Mouse (Mus musculus) neural tube, embryonic 11.5 days (tissue): ENCODE results near the gene Pip4k2b. TPM values are rescaled to one million over a fixed set of nuclear protein-coding genes. Genes with fewer than 3 reads are reported as not detected.
"Not testable (repeated sequence)": the region's sequence is repeated elsewhere in the genome, so short reads cannot be mapped to it uniquely, and the experiment has no call there.

Experiments used
- ATAC-seq: fragments of 200-750 bp; cut with Nextera tagmentation; 2 replicates; pipeline ENCODE4 v1.8.0; 2017; ENCODE audit warnings: moderate number of reproducible peaks, mild to moderate bottlenecking, moderate TSS enrichment, moderate library complexity; ENCODE audit not compliant: insufficient read depth, low FRiP score, low TSS enrichment
- DNase-seq: peaks from one replicate; pipeline ENCODE4 v3.0.0-alpha.2; 2015; ENCODE audit warnings: low spot score
- H3K27ac ChIP-seq: fragments of 300-500 bp; sonication (generic); 2 replicates; pipeline ENCODE4 v1.5.1; 2014; ENCODE audit warnings: low read depth, mild to moderate bottlenecking, low read length
- H3K27me3 ChIP-seq: fragments of 300-500 bp; sonication (generic); 2 replicates; pipeline ENCODE4 v1.6.1; 2014; ENCODE audit warnings: mild to moderate bottlenecking, low read length, mixed read lengths; ENCODE audit not compliant: control insufficient read depth, insufficient read depth
- H3K36me3 ChIP-seq: fragments of 300-500 bp; sonication (generic); 2 replicates; pipeline ENCODE4 v1.6.1; 2014; ENCODE audit warnings: mild to moderate bottlenecking, low read length, moderate library complexity, mixed read lengths; ENCODE audit not compliant: control insufficient read depth, insufficient read depth
- H3K4me1 ChIP-seq: fragments of 300-500 bp; sonication (generic); 2 replicates; pipeline ENCODE4 v1.6.1; 2014; ENCODE audit warnings: low read length, mixed read lengths; ENCODE audit not compliant: control insufficient read depth, insufficient read depth
- H3K4me2 ChIP-seq: fragments of 300-500 bp; sonication (generic); 2 replicates; pipeline ENCODE4 v1.6.1; 2014; ENCODE audit warnings: low read depth, mild to moderate bottlenecking, moderate library complexity
- H3K4me3 ChIP-seq: fragments of 300-500 bp; sonication (generic); 2 replicates; pipeline ENCODE4 v1.5.1; 2014; ENCODE audit warnings: low read depth, low read length
- H3K9ac ChIP-seq: fragments of 300-500 bp; sonication (generic); 2 replicates; pipeline ENCODE4 v1.6.1; 2014; ENCODE audit warnings: mild to moderate bottlenecking, low read length
- H3K9me3 ChIP-seq: fragments of 300-500 bp; sonication (generic); 2 replicates; pipeline ENCODE4 v1.6.1; 2016; ENCODE audit warnings: low read length; ENCODE audit not compliant: control insufficient read depth
- WGBS: fragments of 180-500 bp; shearing (Covaris S2); extraction: QIAGEN DNeasy Blood & Tissue Kit; methylation state at CpG from one replicate; pipeline ENCODE4 v1.1.7; 2014; 5-methylcytosine and 5-hydroxymethylcytosine counted together
- polyA plus RNA-seq: library from polyadenylated mRNA; unstranded; fragments of >200 nt; fragmentation: Nextera tagmentation; extraction: Ambion mirVana; gene quantifications from 2 replicates; pipeline ENCODE4 v1.2.1, GENCODE M21; 2014

Pip4k2b gene
- polyA plus RNA-seq, 1 experiment from 2014 or later: 2.8 TPM

- WGBS: 86% methylated on average over 5 of the region's 5 CpGs
- not testable (repeated sequence) for H3K4me1 ChIP-seq, DNase-seq, ATAC-seq, H3K9ac ChIP-seq, H3K4me3 ChIP-seq, H3K27ac ChIP-seq, H3K4me2 ChIP-seq, H3K27me3 ChIP-seq, H3K9me3 ChIP-seq, H3K36me3 ChIP-seq
Measured at GRCm38 (mm10) chr11:97734810-97735209, 9.7 kb downstream of the Pip4k2b start.

- no peak overlapping the region for H3K9ac ChIP-seq
- 49% methylated on average over 10 of the region's 10 CpGs for WGBS
- H3K27me3 ChIP-seq: no peaks in the 10 kb centered on the region
- H3K27ac ChIP-seq: no peak overlapping the region
- H3K4me1 ChIP-seq: no peaks in the 10 kb centered on the region
- no peaks in the 10 kb centered on the region for H3K9me3 ChIP-seq
- no peak overlapping the region for H3K4me2 ChIP-seq
- no peaks in the 10 kb centered on the region for H3K36me3 ChIP-seq
- DNase-seq: peak; percentile 29
- H3K4me3 ChIP-seq: no peak overlapping the region
- ATAC-seq: no peak
Measured at GRCm38 (mm10) chr11:97733689-97734088, 10.8 kb downstream of the Pip4k2b start.

GRCm38 (mm10) chr11:97728730-97729129 lies 15.8 kb downstream of the Pip4k2b start:
- peaks cover 12% of the 10 kb centered on the region for H3K36me3 ChIP-seq
- H3K4me2 ChIP-seq: no peak overlapping the region
- H3K4me1 ChIP-seq: no peaks in the 10 kb centered on the region; the same call in 1 of the 2 replicates
- H3K9ac ChIP-seq: no peak overlapping the region
- ATAC-seq (no peak), DNase-seq (no peak)
- H3K9me3 ChIP-seq: no peaks in the 10 kb centered on the region
- H3K4me3 ChIP-seq: no peak overlapping the region
- 80% methylated on average over 7 of the region's 7 CpGs for WGBS
- H3K27me3 ChIP-seq: no peaks in the 10 kb centered on the region
- H3K27ac ChIP-seq: no peak overlapping the region

GRCm38 (mm10) chr11:97728311-97728710 lies 16.2 kb downstream of the Pip4k2b start:
- Histone ChIP-seq H3K4me1 (no peaks in the 10 kb centered on the region; the same call in 1 of the 2 replicates), H3K36me3 (peaks cover 12% of the 10 kb centered on the region), H3K4me2 (no peak overlapping the region), H3K9me3 (no peaks in the 10 kb centered on the region), H3K4me3 (no peak overlapping the region), H3K27ac (no peak overlapping the region), H3K27me3 (no peaks in the 10 kb centered on the region), H3K9ac (no peak overlapping the region)
- ATAC-seq: no peak
- WGBS: 84% methylated on average over 7 of the region's 7 CpGs
- no peak for DNase-seq

- Histone ChIP-seq H3K27me3 (no peaks in the 10 kb centered on the region), H3K4me1 (no peaks in the 10 kb centered on the region; the same call in 1 of the 2 replicates), H3K36me3 (peaks cover 29% of the 10 kb centered on the region), H3K9ac (no peak overlapping the region), H3K9me3 (no peaks in the 10 kb centered on the region; the same call in 1 of the 2 replicates), H3K27ac (no peak overlapping the region), H3K4me2 (no peak overlapping the region), H3K4me3 (no peak overlapping the region)
- WGBS: 81% methylated on average over 7 of the region's 7 CpGs
- ATAC-seq: no peak
- DNase-seq: no peak
Measured at GRCm38 (mm10) chr11:97723709-97724108, 20.8 kb downstream of the Pip4k2b start.

- no peak overlapping the region for H3K9ac ChIP-seq
- H3K27me3 ChIP-seq: no peaks in the 10 kb centered on the region
- H3K27ac ChIP-seq: no peak overlapping the region
- peaks cover 28% of the 10 kb centered on the region for H3K36me3 ChIP-seq
- no peak for ATAC-seq
- DNase-seq: no peak
- no peak overlapping the region for H3K4me3 ChIP-seq
- 94% methylated on average over 4 of the region's 4 CpGs for WGBS
- H3K4me2 ChIP-seq: no peak overlapping the region
- no peaks in the 10 kb centered on the region; the same call in 1 of the 2 replicates for H3K4me1 ChIP-seq
- no peaks in the 10 kb centered on the region; the same call in 1 of the 2 replicates for H3K9me3 ChIP-seq
Measured at GRCm38 (mm10) chr11:97721338-97721737, 23.2 kb downstream of the Pip4k2b start.

- Histone ChIP-seq H3K4me1 (no peaks in the 10 kb centered on the region; the same call in 1 of the 2 replicates), H3K4me2 (no peak overlapping the region), H3K27me3 (no peaks in the 10 kb centered on the region), H3K36me3 (peaks cover 21% of the 10 kb centered on the region), H3K9me3 (no peaks in the 10 kb centered on the region; the same call in 1 of the 2 replicates), H3K27ac (no peak overlapping the region), H3K9ac (no peak overlapping the region), H3K4me3 (no peak overlapping the region)
- ATAC-seq: no peak
- DNase-seq: no peak
- WGBS: 93% methylated on average over 4 of the region's 4 CpGs
Measured at GRCm38 (mm10) chr11:97719041-97719440, 25.5 kb downstream of the Pip4k2b start.

- Histone ChIP-seq H3K4me2 (no peak overlapping the region), H3K27me3 (no peaks in the 10 kb centered on the region), H3K4me3 (no peak overlapping the region), H3K27ac (no peak overlapping the region), H3K9ac (no peak overlapping the region), H3K4me1 (no peaks in the 10 kb centered on the region), H3K9me3 (no peaks in the 10 kb centered on the region; the same call in 1 of the 2 replicates), H3K36me3 (peaks cover 21% of the 10 kb centered on the region)
- ATAC-seq (no peak), DNase-seq (no peak)
- 90% methylated on average over 15 of the region's 15 CpGs for WGBS
Measured at GRCm38 (mm10) chr11:97718281-97718860, 26.1 kb downstream of the Pip4k2b start.
